Mouse (Mus musculus) layer of hippocampus, adult 9-10 months (tissue): ENCODE measurements around the gene Ifit1.
"Not testable (repeated sequence)": the region's sequence is repeated elsewhere in the genome, so short reads cannot be mapped to it uniquely, and the experiment has no call there.

Source experiments
- DNase-seq: peaks from one replicate; pipeline ENCODE4 v3.0.0; 2022; ENCODE audit warnings: low spot score

Gene Ifit1

GRCm38 (mm10) chr19:34640623-34641022 is at the start of gene Ifit1, which contains the start of gene Ifit1bl2:
Ifit1 (plus strand) TSS chr19:34640871.
Ifit1bl2 (minus strand) TSS chr19:34640743.
- DNase-seq, result no peak

GRCm38 (mm10) chr19:34593456-34593855 is 47.2 kb upstream of the Ifit1 start:
- no peak for DNase-seq

DNA sequence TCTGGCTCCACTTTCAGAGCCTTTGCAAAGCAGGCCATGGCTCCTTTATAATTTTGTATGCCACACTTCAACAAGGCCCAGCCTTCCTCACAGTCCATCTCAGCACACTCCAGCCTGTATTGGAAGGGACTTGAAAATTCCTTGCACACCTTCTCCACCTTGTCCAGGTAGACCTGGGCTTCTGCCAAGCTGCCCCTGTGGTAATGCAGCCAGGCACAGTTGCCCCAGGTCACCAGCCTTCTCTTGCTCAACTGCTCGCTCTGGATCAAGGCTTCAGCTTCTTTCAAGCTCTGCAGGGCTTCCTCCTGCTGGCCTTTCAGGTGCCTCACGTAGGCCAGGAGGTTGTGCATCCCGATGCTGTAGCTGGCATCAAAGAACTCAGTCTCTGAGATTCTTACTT is 46.1 kb upstream of the Ifit1 start:
- DNase-seq, result not testable (repeated sequence)

DNA sequence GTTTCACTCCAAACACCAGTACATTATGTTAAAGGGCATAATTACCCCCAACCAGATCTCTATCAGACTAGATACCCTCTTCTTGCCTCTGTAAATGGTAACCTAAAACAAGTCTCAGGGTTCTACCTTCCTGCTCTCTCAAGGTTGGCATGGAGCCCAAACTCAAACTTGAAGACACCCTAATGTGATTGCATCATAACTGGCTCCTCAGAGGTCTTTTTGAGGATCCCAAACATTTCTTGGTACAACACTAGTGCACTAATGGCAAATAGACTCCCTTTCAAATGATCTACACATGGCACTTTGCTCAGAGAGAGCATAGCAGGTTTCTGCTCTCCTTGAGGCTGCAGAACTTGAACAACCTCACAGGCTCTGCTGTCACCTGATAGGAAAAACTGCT is 43.9 kb upstream of the Ifit1 start:
- no peak for DNase-seq

DNA sequence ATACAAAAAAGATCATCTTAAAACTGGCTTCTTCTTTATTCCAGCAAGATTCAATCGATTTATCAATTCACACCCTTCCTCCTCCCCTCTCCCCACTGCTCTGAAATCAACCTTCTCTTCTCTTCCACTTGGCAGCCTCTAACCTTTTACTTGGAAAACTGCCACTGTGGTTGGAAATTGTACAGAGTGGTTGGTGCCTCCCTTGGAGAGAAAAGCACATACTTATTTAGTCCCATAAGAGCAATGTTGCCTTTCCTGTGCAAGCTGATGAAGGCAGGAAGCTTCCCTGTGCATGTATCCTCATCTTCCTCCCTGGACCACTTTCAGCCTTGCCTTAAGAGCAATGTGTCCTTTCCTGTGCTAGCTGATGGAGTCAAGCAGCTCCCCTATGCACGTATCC is 42.3 kb upstream of the Ifit1 start:
- no peak for DNase-seq

- DNase-seq, result not testable (repeated sequence)
These were observed 41.4 kb upstream of the Ifit1 start for GRCm38 (mm10) chr19:34599250-34599649.

GRCm38 (mm10) chr19:34601888-34602287 is 38.8 kb upstream of the Ifit1 start, which contains the start of gene Ifit1bl1:
Ifit1bl1 (minus strand) TSS chr19:34601956.
- DNase-seq, result not testable (repeated sequence)

GRCm38 (mm10) chr19:34605472-34605871 is 35.2 kb upstream of the Ifit1 start:
- DNase-seq, result no peak

GRCm38 (mm10) chr19:34607237-34608051 is 33.2 kb upstream of the Ifit1 start, which contains the start of gene Ifit3b:
Ifit3b (plus strand) TSS chr19:34607970.
- DNase-seq, result not testable (repeated sequence)

GRCm38 (mm10) chr19:34610118-34610517 is 30.6 kb upstream of the Ifit1 start:
- DNase-seq, result not testable (repeated sequence)

DNA sequence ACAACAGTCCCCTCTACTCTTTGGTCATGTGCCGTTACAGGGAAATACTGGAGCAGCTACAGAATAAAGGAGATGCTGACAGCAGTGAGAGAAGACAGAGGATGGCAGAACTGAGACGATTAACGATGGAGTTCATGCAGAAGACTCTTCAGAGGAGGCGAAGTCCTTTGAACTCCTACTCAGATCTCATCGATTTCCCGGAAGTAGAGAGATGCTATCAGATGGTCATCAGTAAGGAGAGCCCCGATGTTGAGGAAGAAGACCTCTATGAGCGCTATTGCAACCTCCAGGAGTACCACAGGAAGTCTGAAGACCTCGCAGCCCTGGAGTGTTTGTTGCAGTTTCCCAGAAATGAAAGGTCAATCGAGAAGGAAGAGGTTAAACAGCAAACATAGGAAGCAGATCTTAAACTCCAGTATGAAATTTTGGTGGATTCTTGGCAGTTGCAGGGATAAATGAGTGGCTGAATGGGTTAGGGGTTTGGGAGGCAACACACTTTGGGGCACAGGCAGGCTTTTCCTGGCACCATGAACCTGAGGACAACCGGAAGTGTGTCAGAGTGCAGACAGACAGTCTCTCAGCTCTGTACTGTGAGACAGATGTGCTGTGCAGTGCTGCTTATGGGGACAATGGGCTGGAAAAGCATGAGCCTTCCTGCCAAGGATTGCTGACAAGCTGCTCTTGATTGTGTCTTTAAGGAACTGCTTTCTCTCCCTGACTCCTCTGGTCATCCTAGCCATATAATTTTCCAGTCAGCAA is 28.2 kb upstream of the Ifit1 start:
- DNase-seq, result not testable (repeated sequence)

- no peak for DNase-seq
These were observed 19.8 kb upstream of the Ifit1 start for GRCm38 (mm10) chr19:34620871-34621270.

DNA sequence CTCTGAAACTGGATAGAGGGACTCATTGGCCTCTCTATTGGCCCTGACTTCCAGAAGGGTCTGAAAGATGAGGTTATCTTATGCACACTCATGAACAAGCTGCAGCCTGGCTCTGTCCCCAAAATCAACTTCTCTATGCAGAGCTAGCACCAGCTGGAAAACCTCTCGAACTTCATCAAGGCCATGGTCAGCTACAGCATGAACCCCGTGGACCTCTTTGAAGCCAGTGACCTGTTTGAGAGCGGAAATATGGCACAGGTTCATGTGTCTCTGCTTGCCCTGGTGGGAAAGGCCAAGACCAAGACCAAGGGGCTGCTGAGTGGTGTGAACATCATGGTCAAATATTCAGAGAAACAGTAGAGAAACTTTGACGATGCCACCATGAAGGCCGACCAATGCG is 16.9 kb upstream of the Ifit1 start:
- DNase-seq, result no peak

DNA sequence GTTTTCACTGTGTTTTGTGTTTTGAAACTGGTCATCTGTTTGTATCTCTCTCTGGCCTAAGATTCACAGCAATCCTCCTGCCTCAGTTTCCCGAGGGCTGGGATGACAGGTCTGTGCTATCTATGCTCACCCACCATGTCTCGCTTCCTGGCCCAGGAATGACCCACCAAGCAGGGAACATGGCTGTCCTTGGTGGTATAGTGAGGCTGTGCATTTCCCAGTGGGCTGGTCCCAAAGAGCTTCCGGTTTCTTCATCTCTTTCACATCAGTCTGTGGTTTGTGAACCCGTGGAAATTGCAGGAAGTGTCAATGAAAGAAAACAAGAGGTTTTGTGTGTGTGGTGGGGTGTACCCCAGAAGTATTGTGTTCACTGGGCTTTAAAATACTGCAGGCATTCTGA is 16.0 kb upstream of the Ifit1 start:
- no peak for DNase-seq

GRCm38 (mm10) chr19:34627496-34627895 is 13.2 kb upstream of the Ifit1 start:
- no peak for DNase-seq

DNA sequence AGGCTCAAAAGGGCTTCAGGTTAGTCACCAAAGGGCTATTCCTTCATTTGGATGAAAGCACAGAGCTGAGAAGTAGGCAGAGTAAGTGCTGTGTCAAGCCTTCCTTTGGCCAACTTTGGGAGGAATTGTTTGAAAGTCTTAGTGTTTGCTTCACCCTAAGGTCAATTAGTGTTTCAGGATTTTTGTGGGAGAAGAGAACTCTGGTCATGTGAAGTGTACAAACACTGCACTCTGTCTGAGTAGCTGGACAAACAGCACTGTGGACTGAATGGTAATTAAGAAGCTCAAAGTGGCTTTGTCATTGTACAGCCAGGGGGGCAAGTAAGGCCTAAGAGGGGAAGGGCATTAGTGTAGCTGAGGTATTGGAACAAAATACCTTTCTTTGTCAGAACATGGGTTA is 9.2 kb upstream of the Ifit1 start:
- no peak for DNase-seq

- no peak for DNase-seq
These were observed 7.2 kb upstream of the Ifit1 start for GRCm38 (mm10) chr19:34633484-34633883.

DNA sequence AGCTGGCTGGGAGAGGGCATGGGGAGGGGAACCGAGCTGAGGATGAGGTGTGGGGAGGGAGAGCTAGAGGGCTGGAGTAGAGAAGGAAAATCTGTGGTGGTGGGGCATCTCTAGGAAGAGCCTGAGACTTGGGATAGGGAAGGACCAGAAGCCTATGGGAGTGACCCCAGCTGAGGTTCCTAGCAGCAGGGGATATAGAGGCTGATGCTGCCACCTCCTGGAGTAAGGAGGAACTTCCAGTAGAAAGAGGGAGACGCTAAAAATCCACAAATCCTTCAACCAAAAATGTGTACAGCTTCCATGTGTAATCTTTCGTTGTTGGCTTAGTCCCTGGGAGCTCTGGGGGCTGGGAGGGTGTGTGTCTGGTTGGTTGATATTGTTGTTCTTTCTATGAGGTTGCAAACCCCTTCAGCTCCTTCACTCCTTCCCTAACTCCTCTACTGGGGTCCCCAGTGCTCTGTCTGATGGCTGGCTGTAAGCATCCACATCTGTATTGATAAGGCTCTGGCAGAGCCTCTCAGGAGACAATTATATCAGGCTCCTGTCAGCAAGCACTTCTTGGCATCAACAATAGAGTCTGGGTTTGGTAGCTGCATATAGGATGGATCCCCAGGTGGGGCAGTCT is 3.6 kb upstream of the Ifit1 start:
- peak; percentile 35 for DNase-seq

GRCm38 (mm10) chr19:34642616-34643015 is 1.9 kb downstream of the Ifit1 start:
- DNase-seq, result no peak

GRCm38 (mm10) chr19:34647630-34648029 is 7.0 kb downstream of the Ifit1 start:
- not testable (repeated sequence) for DNase-seq

- DNase-seq, result no peak
These were observed 9.6 kb downstream of the Ifit1 start for GRCm38 (mm10) chr19:34650276-34650675.

GRCm38 (mm10) chr19:34650997-34651396 is 10.3 kb downstream of the Ifit1 start:
- DNase-seq, result no peak
